Comparison of ENCODE assay signal across 7 mouse cellular contexts in the genomic region with DNA sequence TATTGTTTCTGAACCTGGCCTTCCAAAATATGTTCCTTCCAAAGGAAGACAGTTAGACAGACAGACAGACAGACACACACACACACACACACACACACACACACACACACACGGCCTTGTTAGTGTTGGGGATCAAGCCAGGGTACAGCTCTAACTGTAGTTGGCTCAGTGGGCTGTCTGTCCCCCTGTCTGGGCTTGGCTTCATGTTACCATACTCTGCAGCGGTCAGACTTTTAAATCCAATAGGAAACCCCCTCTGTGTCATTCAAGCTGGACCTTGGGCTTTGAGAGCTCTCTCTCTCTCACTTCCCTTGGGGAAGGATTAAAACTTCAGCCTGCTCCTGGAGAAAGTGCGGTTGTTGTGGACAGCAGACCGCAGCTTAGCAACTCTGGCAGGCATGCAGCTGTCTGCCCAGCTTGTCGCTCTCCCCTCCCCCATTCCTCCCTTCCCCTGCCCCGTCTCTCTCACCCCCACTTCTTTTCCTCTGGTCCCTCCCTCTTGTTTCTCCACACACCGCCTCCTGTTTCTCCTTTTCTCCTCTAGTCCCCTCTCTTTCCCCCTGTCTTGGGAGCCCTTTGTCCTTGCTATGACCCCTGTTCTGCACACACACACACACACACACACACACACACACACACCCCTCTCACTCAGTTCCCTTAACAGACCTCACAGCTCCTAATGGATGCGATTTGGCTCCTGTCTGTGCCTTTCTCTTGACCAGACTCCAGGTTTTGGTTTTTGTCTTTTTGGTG. TPM values are rescaled to one million over a fixed set of nuclear protein-coding genes. Genes with fewer than 3 reads are reported as not detected.
A peak's percentile ranks its signal among the peaks of the same experiment; 100 is the strongest.
DNase-seq lines count a peak whose midpoint lies in the region; ATAC-seq lines count a peak whose summit lies in the region.

No protein-coding gene starts in this region.

- H3K9me3 ChIP-seq in embryonic facial prominence, embryonic 10.5 days: no peaks in the 10 kb centered on the region
- H3K9me3 ChIP-seq in heart, embryonic 14.5 days (ENCODE audit: control insufficient read depth, low read length): no peaks in the 10 kb centered on the region
- H3K9me3 ChIP-seq in limb, embryonic 11.5 days (ENCODE audit: control insufficient read depth, low read length): no peaks in the 10 kb centered on the region
- no peaks in the 10 kb centered on the region for H3K9me3 ChIP-seq in midbrain, embryonic 13.5 days

- H3K4me1 ChIP-seq in embryonic facial prominence, embryonic 10.5 days: peaks cover 78% of the 10 kb centered on the region
- H3K4me1 ChIP-seq in heart, embryonic 14.5 days (ENCODE audit: control insufficient read depth in 2 of 2, insufficient read depth in 2 of 2, low read length in 2 of 2): peaks cover 60 to 82% of the 10 kb centered on the region in 2 experiments
- peaks cover 34% of the 10 kb centered on the region for H3K4me1 ChIP-seq in limb, embryonic 11.5 days (ENCODE audit: control insufficient read depth, insufficient read depth, low read length)
- H3K4me1 ChIP-seq in midbrain, embryonic 13.5 days (replicated peaks): peaks cover 67% of the 10 kb centered on the region

- H3K9ac ChIP-seq in heart, embryonic 14.5 days (ENCODE audit: low read length): peak overlapping the region; percentile 54
- peak overlapping the region; percentile 17; the same call in 1 of the 2 replicates for H3K9ac ChIP-seq in limb, embryonic 11.5 days (ENCODE audit: low read length)
- H3K9ac ChIP-seq in midbrain, embryonic 13.5 days (replicated peaks): no peak overlapping the region; the same call in 1 of the 2 replicates

- peak; percentile 57 to 70 for DNase-seq in urinary bladder, postnatal 4 days (ENCODE audit: low spot score in 2 of 2)
- DNase-seq in urinary bladder, adult 2 months (ENCODE audit: low spot score): no peak
- peak; percentile 87 for DNase-seq in embryonic facial prominence, embryonic 10.5 days (ENCODE audit: low spot score)
- DNase-seq in limb, embryonic 11.5 days (ENCODE audit: low spot score): peak; percentile 77
- DNase-seq in thymus, postnatal 4 days: peak; percentile 76

- peak overlapping the region; percentile 89 for H3K27ac ChIP-seq in embryonic facial prominence, embryonic 10.5 days (replicated peaks)
- peak overlapping the region; percentile 94 to 97 for H3K27ac ChIP-seq in heart, embryonic 14.5 days (replicated peaks in 1 of 2; ENCODE audit: control insufficient read depth in 1 of 2, insufficient read depth in 1 of 2, low read depth in 2 of 2, low read length in 2 of 2)
- H3K27ac ChIP-seq in limb, embryonic 11.5 days (replicated peaks; ENCODE audit: low read depth, low read length): peak overlapping the region; percentile 81
- peak overlapping the region; percentile 90 for H3K27ac ChIP-seq in midbrain, embryonic 13.5 days

- WGBS in embryonic facial prominence, embryonic 10.5 days: under 1% methylated on average over 8 of the region's 8 CpGs
- WGBS in heart, embryonic 14.5 days: under 1% methylated on average over 8 of the region's 8 CpGs
- WGBS in limb, embryonic 11.5 days: 1% methylated on average over 8 of the region's 8 CpGs
- under 1% methylated on average over 8 of the region's 8 CpGs for WGBS in midbrain, embryonic 13.5 days

- ATAC-seq in heart, embryonic 14.5 days (ENCODE audit: insufficient number of reproducible peaks, insufficient read depth, low FRiP score, low read depth): peak; percentile 50
- ATAC-seq in limb, embryonic 11.5 days (ENCODE audit: insufficient number of reproducible peaks, low FRiP score, low TSS enrichment, low read depth): peak; percentile 86
- peak; percentile 82 for ATAC-seq in midbrain, embryonic 13.5 days

- H3K36me3 ChIP-seq in embryonic facial prominence, embryonic 10.5 days (replicated peaks): peaks cover 8% of the 10 kb centered on the region
- peaks cover 5% of the 10 kb centered on the region; the same call in 1 of the 2 replicates for H3K36me3 ChIP-seq in heart, embryonic 14.5 days (ENCODE audit: control insufficient read depth, insufficient read depth, low read length)
- H3K36me3 ChIP-seq in limb, embryonic 11.5 days (ENCODE audit: control insufficient read depth, insufficient read depth, low read length): no peaks in the 10 kb centered on the region; the same call in 1 of the 2 replicates
- no peaks in the 10 kb centered on the region for H3K36me3 ChIP-seq in midbrain, embryonic 13.5 days

- H3K27me3 ChIP-seq in embryonic facial prominence, embryonic 10.5 days (replicated peaks; ENCODE audit: low read depth, poor library complexity, severe bottlenecking): no peaks in the 10 kb centered on the region
- no peaks in the 10 kb centered on the region for H3K27me3 ChIP-seq in heart, embryonic 14.5 days (ENCODE audit: control insufficient read depth, insufficient read depth, low read length)
- H3K27me3 ChIP-seq in limb, embryonic 11.5 days (ENCODE audit: control insufficient read depth, insufficient read depth, low read length): no peaks in the 10 kb centered on the region
- no peaks in the 10 kb centered on the region for H3K27me3 ChIP-seq in midbrain, embryonic 13.5 days

- peak overlapping the region; percentile 43 for H3K4me3 ChIP-seq in embryonic facial prominence, embryonic 10.5 days
- H3K4me3 ChIP-seq in heart, embryonic 14.5 days (ENCODE audit: control insufficient read depth in 1 of 2, insufficient read depth in 1 of 2, low read depth in 1 of 2, low read length in 2 of 2): 0 out of 4 replicates have a peak overlapping the region, but pooled peaks of 1 of the 2 experiments have one; percentile 4
- no peak overlapping the region for H3K4me3 ChIP-seq in limb, embryonic 11.5 days (ENCODE audit: low read depth, low read length)
- no peak overlapping the region for H3K4me3 ChIP-seq in midbrain, embryonic 13.5 days (replicated peaks)

- H3K4me2 ChIP-seq in heart, embryonic 14.5 days (ENCODE audit: low read length): peak overlapping the region; percentile 49
- H3K4me2 ChIP-seq in limb, embryonic 11.5 days (ENCODE audit: low read depth, severe bottlenecking): peak overlapping the region; percentile 29
- peak overlapping the region; percentile 25 for H3K4me2 ChIP-seq in midbrain, embryonic 13.5 days (replicated peaks)

RNA-seq across cellular contexts. Expression of a gene that starts 34.8 kb away (rescaled TPM):
- polyA plus RNA-seq in urinary bladder, adult 2 months (2012; rRNA removed): 35.9 and 51.4 TPM in 2 replicates
- polyA plus RNA-seq in embryonic facial prominence, embryonic 10.5 days (2016; fragmentation: Nextera tagmentation; extraction: Ambion mirVana): 14.1 and 14.7 TPM in 2 replicates
- 41.3 and 42.1 TPM in 2 replicates for polyA plus RNA-seq in heart, embryonic 14.5 days (2014; fragmentation: Nextera tagmentation; extraction: Ambion mirVana)
- polyA plus RNA-seq in limb, embryonic 11.5 days (2014; fragmentation: Nextera tagmentation; extraction: Ambion mirVana): 9.3 and 11.7 TPM in 2 replicates
- polyA plus RNA-seq in midbrain, embryonic 13.5 days (2015; fragmentation: Nextera tagmentation; extraction: Ambion mirVana): 41.1 and 44.8 TPM in 2 replicates

RNA-seq across cellular contexts. Expression of a gene that starts 55.1 kb away (rescaled TPM):
- polyA plus RNA-seq in urinary bladder, adult 2 months (2012; rRNA removed): 2.4 and 2.9 TPM in 2 replicates
- polyA plus RNA-seq in embryonic facial prominence, embryonic 10.5 days (2016; fragmentation: Nextera tagmentation; extraction: Ambion mirVana): 140 TPM in 2 replicates
- polyA plus RNA-seq in heart, embryonic 14.5 days (2014; fragmentation: Nextera tagmentation; extraction: Ambion mirVana): 87.5 and 95.4 TPM in 2 replicates
- polyA plus RNA-seq in limb, embryonic 11.5 days (2014; fragmentation: Nextera tagmentation; extraction: Ambion mirVana): 147 and 159 TPM in 2 replicates
- 151 and 159 TPM in 2 replicates for polyA plus RNA-seq in midbrain, embryonic 13.5 days (2015; fragmentation: Nextera tagmentation; extraction: Ambion mirVana)

Comparison
In these comparisons a context has a peak if more than half of its experiments do, and no peak if none do; other contexts are left out.
1. RNA of a gene that starts 55.1 kb away (polyA plus RNA-seq): 151 to 159 TPM in midbrain, embryonic 13.5 days, 147 to 159 TPM in limb, embryonic 11.5 days, 140 TPM in embryonic facial prominence, embryonic 10.5 days and 87.5 to 95.4 TPM in heart, embryonic 14.5 days; 2.4 to 2.9 TPM in urinary bladder, adult 2 months; every median in the first group is over 10 times any median in the second.
2. Peak in every context shown above with its lines, with median percentiles within 50 percentile points of each other: H3K27ac ChIP-seq, ATAC-seq and H3K4me2 ChIP-seq.